20 mouse cellular contexts compared by ENCODE assay signal in genomic region chr9:16497361-16497760, GRCm38 (mm10). TPM values are rescaled to one million over a fixed set of nuclear protein-coding genes. Genes with fewer than 3 reads are reported as not detected.
A peak's percentile ranks its signal among the peaks of the same experiment; 100 is the strongest.
DNase-seq lines count a peak whose midpoint lies in the region; ATAC-seq and TF ChIP-seq lines count a peak whose summit lies in the region.
"Had no signal": no experiment of that assay in that cellular context is flagged by ENCODE, and none has a peak within 500 bp of the region (broad histone marks: within the 10 kb centered on the region; RNA-seq: fewer than 3 reads in every experiment).

No protein-coding gene starts in this region.

- H3K79me2 ChIP-seq in CH12.LX (replicated peaks; ENCODE audit: control insufficient read depth, extremely low read depth, insufficient read depth, poor library complexity, severe bottlenecking): no peaks in the 10 kb centered on the region

- H3K27ac ChIP-seq in midbrain, embryonic 11.5 days (ENCODE audit: low read depth, low read length): no peak overlapping the region
- H3K27ac ChIP-seq in midbrain, embryonic 13.5 days: no peak overlapping the region
- H3K27ac ChIP-seq in CH12.LX (ENCODE audit: insufficient read depth, low read depth): no peak overlapping the region

- dilution Hi-C loops in CH12.LX (cut with MboI; ENCODE audit: extremely low pct_ligation_motif_present, extremely low pct_unique_long_range_greater_than_20kb, low sequenced_read_pairs): no loop called here

- 96% methylated on average over 1 of the region's 1 CpGs for WGBS in midbrain, embryonic 11.5 days
- 94% methylated on average over 1 of the region's 1 CpGs for WGBS in midbrain, embryonic 13.5 days

- peak; percentile 37; the same call in 1 of the 2 replicates for TF ChIP-seq EP300 in CH12.LX (IDR thresholded peaks at IDR 0.05; ENCODE audit: low read length)

- H3K4me1 ChIP-seq in midbrain, embryonic 11.5 days (ENCODE audit: control insufficient read depth, insufficient read depth, low read length): peaks cover 6% of the 10 kb centered on the region
- H3K4me1 ChIP-seq in midbrain, embryonic 13.5 days (replicated peaks): peaks cover 14% of the 10 kb centered on the region
- H3K4me1 ChIP-seq in CH12.LX (ENCODE audit: control insufficient read depth in 1 of 2, insufficient read depth in 2 of 2): peaks cover 0 to 17% of the 10 kb centered on the region in 2 experiments; a peak in 2 of 4 replicates

- H3K4me3 ChIP-seq in midbrain, embryonic 11.5 days (ENCODE audit: low read depth, low read length): no peak overlapping the region
- no peak overlapping the region for H3K4me3 ChIP-seq in midbrain, embryonic 13.5 days (replicated peaks)
- no peak overlapping the region for H3K4me3 ChIP-seq in CH12.LX (replicated peaks in 1 of 3; ENCODE audit: low read depth in 2 of 3, low read length in 2 of 3, poor library complexity in 1 of 3)

- no peak overlapping the region for H3K4me2 ChIP-seq in midbrain, embryonic 11.5 days
- H3K4me2 ChIP-seq in midbrain, embryonic 13.5 days (replicated peaks): no peak overlapping the region
- no peak overlapping the region for H3K4me2 ChIP-seq in CH12.LX (ENCODE audit: insufficient read depth, low read depth, poor library complexity, severe bottlenecking)

- ATAC-seq in midbrain, embryonic 11.5 days (ENCODE audit: low FRiP score): no peak
- no peak for ATAC-seq in midbrain, embryonic 13.5 days
- ATAC-seq: activated CD4-positive, CD25-positive, alpha-beta regulatory T cell, adult 4 months; CD4-positive, CD25-positive, alpha-beta regulatory T cell, adult 4 months; Patski had no signal

- H3K27me3 ChIP-seq in midbrain, embryonic 11.5 days (ENCODE audit: control insufficient read depth, insufficient read depth, low read length): no peaks in the 10 kb centered on the region
- no peaks in the 10 kb centered on the region for H3K27me3 ChIP-seq in midbrain, embryonic 13.5 days
- H3K27me3 ChIP-seq in CH12.LX (replicated peaks): no peaks in the 10 kb centered on the region

- TF ChIP-seq POLR2A in CH12.LX (IDR thresholded peaks at IDR 0.05; ENCODE audit: low read depth, low read length): no peak

- no peak for TF ChIP-seq RAD21 in CH12.LX (IDR thresholded peaks at IDR 0.05; ENCODE audit: low read depth, low read length)

- in situ Hi-C loops in CH12.LX (cut with MboI; ENCODE audit: low pct_ligation_motif_present, low pct_unique_long_range_greater_than_20kb, low sequenced_read_pairs): no loop called here

- no peaks in the 10 kb centered on the region for H3K9me3 ChIP-seq in midbrain, embryonic 11.5 days (ENCODE audit: control insufficient read depth, low read length)
- H3K9me3 ChIP-seq in midbrain, embryonic 13.5 days: no peaks in the 10 kb centered on the region
- peaks cover 22% of the 10 kb centered on the region for H3K9me3 ChIP-seq in CH12.LX (replicated peaks; ENCODE audit: low read length)

- no peak overlapping the region for H3K9ac ChIP-seq in midbrain, embryonic 11.5 days (ENCODE audit: low read length)
- H3K9ac ChIP-seq in midbrain, embryonic 13.5 days (replicated peaks): no peak overlapping the region
- no peak overlapping the region for H3K9ac ChIP-seq in CH12.LX (ENCODE audit: insufficient read depth, low read depth)

- no peaks in the 10 kb centered on the region for H3K36me3 ChIP-seq in midbrain, embryonic 11.5 days (ENCODE audit: control insufficient read depth, insufficient read depth, low read length)
- H3K36me3 ChIP-seq in midbrain, embryonic 13.5 days: no peaks in the 10 kb centered on the region
- H3K36me3 ChIP-seq in CH12.LX (replicated peaks in 1 of 2; ENCODE audit: control insufficient read depth in 1 of 2, insufficient read depth in 1 of 2, low read length in 1 of 2): no peaks in the 10 kb centered on the region
- H3K36me3 ChIP-seq: G1E had no signal

- peak; percentile 61 for DNase-seq in midbrain, embryonic 11.5 days (ENCODE audit: low spot score, missing footprints)
- DNase-seq in CH12.LX (ENCODE audit: extremely low read depth): peak; percentile 54
- DNase-seq in natural killer cell, adult 2 months (ENCODE audit: low spot score in 2 of 2): no peak
- DNase-seq: adrenal gland, adult 2 months; adrenal gland, adult 8-10 months; adrenal gland, postnatal 10 days; adrenal gland, postnatal 14 days; adrenal gland, postnatal 25 days; adrenal gland, postnatal 36 days; B cell, adult 2 months; cerebellum, adult 11 months; cerebellum, adult 11-12 months; cerebellum, adult 18-20 months; cerebellum, adult 2 months had no signal

- no peak for TF ChIP-seq CTCF in CH12.LX (conservative IDR thresholded peaks at IDR 0.05 in 1 of 2, IDR thresholded peaks at IDR 0.05 in 1 of 2; ENCODE audit: low read depth in 2 of 2, low read length in 2 of 2)

TF ChIP-seq in CH12.LX, 34 proteins besides CTCF, POLR2A, EP300 and RAD21:
- TF ChIP-seq ETS1 (conservative IDR thresholded peaks at IDR 0.05; ENCODE audit: low read depth, low read length): no peak; the same call in 1 of the 2 replicates
- no peak for TF ChIP-seq MAX (IDR thresholded peaks at IDR 0.05; ENCODE audit: low read length)
- TF ChIP-seq USF2 (conservative IDR thresholded peaks at IDR 0.05; ENCODE audit: low read depth, low read length): no peak
- TF ChIP-seq ZC3H11A (IDR thresholded peaks at IDR 0.05; ENCODE audit: low read depth, low read length): no peak
- no peak for TF ChIP-seq POLR2AphosphoS2 (IDR thresholded peaks at IDR 0.05; ENCODE audit: low read depth, low read length)
TF ChIP-seq in CH12.LX: peak in this region for 0.

RNA-seq across cellular contexts. Expression of gene Fat3, which starts 3.7 kb away (rescaled TPM):
- 13.0 and 13.5 TPM in 2 replicates for polyA plus RNA-seq in midbrain, embryonic 11.5 days (2014; fragmentation: Nextera tagmentation; extraction: Ambion mirVana)
- polyA plus RNA-seq in midbrain, embryonic 13.5 days (2015; fragmentation: Nextera tagmentation; extraction: Ambion mirVana): 15.2 and 15.4 TPM in 2 replicates
- total RNA-seq in CH12.LX (2012; rRNA removed): not detected in 2 replicates
- 0.03 TPM in 1 of 2 replicates, not detected in the other for total RNA-seq in CH12.LX (2014; rRNA removed)
- polyA plus RNA-seq in CH12.LX (2012; ENCODE audit: insufficient read length, low read depth): 0.07 TPM in 1 of 2 replicates, not detected in the other
- polyA plus RNA-seq: C2C12, G1E had no signal

Comparison
In these comparisons a context has a peak if more than half of its experiments do, and no peak if none do; other contexts are left out.
1. DNase-seq: peak in midbrain, embryonic 11.5 days (single experiment) and CH12.LX (single experiment); none in natural killer cell, adult 2 months (0 of 2).
2. RNA of gene Fat3, which starts 3.7 kb away (polyA plus RNA-seq): 15.2 to 15.4 TPM in midbrain, embryonic 13.5 days and 13.0 to 13.5 TPM in midbrain, embryonic 11.5 days; 0.07 TPM in CH12.LX; every median in the first group is over 10 times any median in the second.